Mouse (Mus musculus) heart, embryonic 10.5 days (tissue): ENCODE results near the gene Plvap. TPM values are rescaled to one million over a fixed set of nuclear protein-coding genes. Genes with fewer than 3 reads are reported as not detected.

ENCODE experiments used
- DNase-seq: peaks from one replicate; pipeline ENCODE4 v3.0.0-alpha.2; 2017; ENCODE audit warnings: low spot score
- H3K27ac ChIP-seq: fragments of 300-500 bp; sonication (generic); 2 replicates; pipeline ENCODE4 v1.5.1; 2016; ENCODE audit warnings: mild to moderate bottlenecking
- H3K27me3 ChIP-seq: fragments of 300-500 bp; sonication (generic); 2 replicates; pipeline ENCODE4 v1.6.1; 2016; ENCODE audit warnings: mild to moderate bottlenecking; ENCODE audit not compliant: poor library complexity, insufficient read depth, severe bottlenecking
- H3K36me3 ChIP-seq: fragments of 300-500 bp; sonication (generic); 2 replicates; pipeline ENCODE4 v1.6.1; 2016; ENCODE audit warnings: mild to moderate bottlenecking, moderate library complexity
- H3K4me1 ChIP-seq: fragments of 300-500 bp; sonication (generic); 2 replicates; pipeline ENCODE4 v1.6.1; 2016; ENCODE audit warnings: mild to moderate bottlenecking
- H3K4me3 ChIP-seq: fragments of 300-500 bp; sonication (generic); 2 replicates; pipeline ENCODE4 v1.5.1; 2016; ENCODE audit warnings: mild to moderate bottlenecking, moderate library complexity
- H3K9me3 ChIP-seq: fragments of 300-500 bp; sonication (generic); 2 replicates; pipeline ENCODE4 v1.6.1; 2016; ENCODE audit warnings: mild to moderate bottlenecking, moderate library complexity
- WGBS: fragments of 180-500 bp; shearing (Covaris S2); methylation state at CpG from one replicate; pipeline ENCODE4 v1.1.7; 2016; 5-methylcytosine and 5-hydroxymethylcytosine counted together
- polyA plus RNA-seq: library from polyadenylated mRNA; unstranded; fragments of >200 nt; fragmentation: Nextera tagmentation; extraction: Ambion mirVana; gene quantifications from 2 replicates; pipeline ENCODE4 v1.2.1, GENCODE M21; 2016

Plvap gene
- polyA plus RNA-seq, 1 experiment from 2014 or later: 174 TPM

DNA sequence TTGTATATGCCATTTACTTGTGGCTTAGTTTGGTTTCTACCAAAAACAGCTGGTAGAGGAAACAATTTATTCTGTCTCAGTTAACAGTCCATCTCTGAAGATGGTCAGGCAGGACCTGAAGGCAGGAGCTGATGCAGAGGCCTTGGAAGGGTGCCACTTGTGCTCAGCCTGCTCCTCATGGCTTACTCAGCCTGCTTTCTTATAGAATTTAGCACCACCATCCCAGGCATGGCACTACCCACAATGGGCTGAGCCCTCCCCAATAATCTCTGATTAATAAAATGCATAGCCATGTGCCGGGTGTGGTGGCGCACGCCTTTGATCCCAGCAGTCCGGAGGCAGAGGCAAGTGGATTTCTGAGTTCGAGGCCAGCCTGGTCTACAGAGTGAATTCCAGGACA is 45.4 kb downstream of the Plvap start:
- Histone ChIP-seq H3K4me1 (peaks cover 56% of the 10 kb centered on the region), H3K27me3 (peaks cover 14% of the 10 kb centered on the region), H3K4me3 (no peak overlapping the region), H3K9me3 (no peaks in the 10 kb centered on the region), H3K36me3 (peaks cover 22% of the 10 kb centered on the region), H3K27ac (no peak overlapping the region)
- WGBS: 91% methylated on average over 5 of the region's 5 CpGs
- no peak for DNase-seq

DNA sequence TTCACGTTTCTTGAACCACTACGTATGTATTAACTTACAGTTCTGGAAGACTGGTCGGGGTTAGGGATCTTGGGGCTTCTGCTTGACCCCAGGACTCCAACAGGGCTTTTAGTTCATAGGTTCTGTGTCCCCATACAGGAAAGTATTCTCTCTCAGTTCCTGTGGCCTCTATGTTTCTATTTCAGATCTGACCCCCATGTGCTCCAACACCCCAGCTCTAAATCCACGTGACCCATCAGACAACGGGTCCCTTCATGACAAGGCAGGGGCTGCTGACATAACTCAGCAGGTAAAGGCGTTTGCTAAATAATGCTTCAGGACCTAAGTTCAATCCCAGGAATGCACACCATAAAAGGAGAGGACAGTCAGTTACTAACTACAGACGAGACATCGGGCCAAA is 45.8 kb downstream of the Plvap start:
- WGBS: 76% methylated on average over 8 of the region's 8 CpGs
- Histone ChIP-seq H3K9me3 (no peaks in the 10 kb centered on the region), H3K36me3 (peaks cover 22% of the 10 kb centered on the region), H3K4me3 (peak overlapping the region; percentile 86), H3K27ac (no peak overlapping the region), H3K4me1 (peaks cover 56% of the 10 kb centered on the region), H3K27me3 (peaks cover 19% of the 10 kb centered on the region)
- no peak for DNase-seq

DNA sequence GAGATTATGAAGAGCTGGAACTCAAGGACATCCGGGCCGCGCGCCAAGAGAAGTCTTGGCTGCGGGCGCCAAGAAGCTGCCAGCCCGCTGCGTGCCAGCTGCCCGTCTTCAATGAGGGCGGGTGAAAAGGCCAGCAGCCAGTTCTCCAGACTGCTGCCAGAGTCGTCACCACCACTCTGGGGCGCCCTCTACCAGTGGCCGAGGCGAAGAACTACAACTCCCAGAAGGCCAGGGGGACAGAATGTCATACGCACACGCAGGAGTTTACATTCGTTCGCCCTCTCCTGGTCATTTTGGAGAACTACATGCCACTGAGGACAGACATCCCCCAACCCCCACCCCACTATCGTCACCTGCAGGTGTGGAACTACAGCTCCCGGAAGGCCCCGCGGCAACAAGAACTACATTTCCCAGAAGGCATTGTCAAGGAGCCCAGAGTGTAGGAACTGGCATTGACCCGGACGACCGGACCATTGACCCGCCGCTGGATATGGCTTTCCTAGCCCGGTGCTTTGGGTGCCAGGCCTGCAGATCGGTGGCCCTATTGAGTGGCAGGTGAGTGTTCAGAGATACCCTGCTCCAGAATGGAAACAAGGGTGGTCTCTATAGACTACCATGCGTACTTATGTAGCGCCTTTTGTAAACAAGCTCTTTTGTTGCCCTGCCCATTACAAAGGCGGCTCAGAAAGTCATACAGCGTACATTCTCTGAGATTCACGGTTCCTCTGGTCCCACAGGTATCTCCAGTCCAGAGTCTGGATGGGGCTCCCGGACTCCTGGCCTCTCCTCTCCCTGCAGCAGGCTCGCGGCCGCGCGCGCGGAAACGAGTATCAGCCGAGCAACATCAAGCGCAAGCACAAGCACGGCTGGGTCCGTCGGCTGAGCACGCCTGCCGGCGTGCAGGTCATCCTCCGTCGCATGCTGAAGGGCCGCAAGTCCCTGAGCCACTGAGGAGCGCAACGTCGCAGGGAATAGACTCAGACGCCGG is 46.7 kb downstream of the Plvap start, which contains the start of gene Mrpl34:
TSS of gene Mrpl34 (plus strand) at position 447 of the 988 bp plus-strand sequence.
- H3K27ac ChIP-seq: peak within 1 kb of the TSS; percentile 85
- peaks cover 46% of the 10 kb centered on the region for H3K4me1 ChIP-seq
- H3K4me3 ChIP-seq: peak within 1 kb of the TSS; percentile 86
- no peaks in the 10 kb centered on the region for H3K9me3 ChIP-seq
- peaks cover 21% of the 10 kb centered on the region for H3K36me3 ChIP-seq
- peaks cover 19% of the 10 kb centered on the region for H3K27me3 ChIP-seq
- DNase-seq: peak; percentile 100
- WGBS: under 1% methylated on average over 59 of the region's 59 CpGs

DNA sequence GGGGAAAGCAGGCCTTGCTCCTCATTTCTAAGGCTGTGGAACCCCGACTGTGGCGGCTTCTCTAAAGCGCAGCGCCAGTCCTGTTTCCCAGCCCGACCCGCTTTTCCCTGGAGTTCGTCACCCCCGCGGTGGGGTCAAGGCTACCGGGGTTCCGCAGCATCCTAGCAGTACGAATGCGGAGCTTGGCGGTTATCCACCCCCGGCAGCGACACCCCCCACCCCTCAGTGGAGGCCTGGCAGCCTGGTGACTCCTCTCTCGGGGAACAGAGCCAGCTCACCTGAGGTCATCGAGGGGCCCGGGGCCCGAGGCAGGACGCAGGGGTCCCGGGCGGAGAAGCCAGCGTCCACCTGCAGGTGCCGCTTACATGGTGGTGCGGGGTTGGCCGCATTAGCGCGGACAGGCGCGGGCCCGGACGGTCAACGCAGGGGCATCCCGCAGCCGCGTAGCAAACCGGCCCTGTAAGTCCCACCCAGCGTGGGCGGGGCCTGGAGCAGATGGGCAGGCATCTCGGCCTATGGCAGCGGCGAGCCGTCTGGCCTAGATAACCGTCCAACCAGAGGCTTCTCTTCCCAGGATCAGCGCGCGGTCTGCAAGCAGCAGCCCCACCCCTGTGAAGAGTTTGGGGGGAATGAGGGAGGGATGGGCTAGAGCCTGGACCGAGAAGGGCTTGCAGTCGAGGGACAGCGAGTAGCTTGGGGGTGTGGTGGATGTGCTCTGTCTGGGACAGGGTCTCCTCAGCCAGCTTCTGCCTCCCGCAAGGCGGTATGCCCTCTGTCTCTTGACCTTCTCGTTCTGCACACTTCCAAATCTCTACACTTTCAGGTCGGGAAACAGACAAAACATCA is 48.1 kb downstream of the Plvap start, which contains the start of gene Abhd8:
TSS of gene Abhd8 (minus strand) at position 468 of the 846 bp plus-strand sequence.
- Histone ChIP-seq H3K36me3 (peaks cover 34% of the 10 kb centered on the region), H3K4me1 (peaks cover 41% of the 10 kb centered on the region), H3K4me3 (peak within 1 kb of the TSS; percentile 86), H3K27ac (peak within 1 kb of the TSS; percentile 85), H3K9me3 (no peaks in the 10 kb centered on the region), H3K27me3 (peaks cover 30% of the 10 kb centered on the region)
- WGBS: under 1% methylated on average over 55 of the region's 55 CpGs
- DNase-seq: peak; percentile 98

DNA sequence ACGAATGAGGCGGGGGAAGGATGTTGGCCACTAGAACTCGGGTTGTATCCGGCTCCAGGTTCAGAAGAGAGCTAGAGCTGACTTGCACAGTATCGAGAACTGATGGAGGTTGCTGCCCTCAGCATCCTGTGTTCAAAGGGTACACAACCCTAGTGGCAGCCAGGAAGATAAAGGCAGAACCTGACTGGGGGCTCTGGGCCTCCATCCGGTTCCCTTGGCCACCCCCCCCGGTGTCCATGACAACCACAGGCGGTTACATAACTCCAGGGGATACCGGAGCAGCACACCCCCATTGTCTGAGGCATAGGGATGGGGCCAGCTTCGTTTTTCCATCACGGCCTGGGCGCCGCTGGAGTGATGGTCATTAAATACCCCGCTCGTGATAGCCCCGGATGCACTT is 48.8 kb downstream of the Plvap start:
- H3K36me3 ChIP-seq: peaks cover 40% of the 10 kb centered on the region
- H3K27ac ChIP-seq: peak overlapping the region; percentile 85

DNA sequence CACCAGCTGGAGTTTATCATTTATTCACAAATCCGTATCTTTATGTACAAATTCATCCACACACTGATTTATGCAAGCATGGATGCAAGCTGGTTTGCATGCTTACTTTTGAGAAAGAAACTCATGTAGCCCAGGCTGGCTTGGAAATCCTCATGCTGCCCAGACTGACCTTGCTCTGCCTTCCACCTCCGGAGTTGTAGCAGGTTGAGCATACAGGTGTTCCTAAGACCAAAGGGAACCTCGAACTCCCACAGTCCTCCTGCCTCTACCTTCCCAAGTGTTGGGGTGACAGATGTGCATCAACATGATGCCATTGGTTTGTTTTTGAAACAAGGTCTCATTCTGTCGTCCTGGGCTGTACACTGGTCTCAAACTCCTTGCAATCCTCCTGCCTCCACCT is 49.4 kb downstream of the Plvap start:
- DNase-seq: no peak
- Histone ChIP-seq H3K4me1 (peaks cover 44% of the 10 kb centered on the region), H3K27ac (no peak overlapping the region), H3K36me3 (peaks cover 46% of the 10 kb centered on the region), H3K9me3 (no peaks in the 10 kb centered on the region), H3K4me3 (peak overlapping the region; percentile 86), H3K27me3 (peaks cover 38% of the 10 kb centered on the region)
- WGBS: 70% methylated on average over 4 of the region's 4 CpGs

More for the DNA sequence above, 48.8 kb downstream of the Plvap start:
- no peak for DNase-seq
- peaks cover 33% of the 10 kb centered on the region for H3K27me3 ChIP-seq
- WGBS: 9% methylated on average over 16 of the region's 16 CpGs
- no peaks in the 10 kb centered on the region for H3K9me3 ChIP-seq
- H3K4me3 ChIP-seq: peak overlapping the region; percentile 86
- peaks cover 41% of the 10 kb centered on the region for H3K4me1 ChIP-seq

DNA sequence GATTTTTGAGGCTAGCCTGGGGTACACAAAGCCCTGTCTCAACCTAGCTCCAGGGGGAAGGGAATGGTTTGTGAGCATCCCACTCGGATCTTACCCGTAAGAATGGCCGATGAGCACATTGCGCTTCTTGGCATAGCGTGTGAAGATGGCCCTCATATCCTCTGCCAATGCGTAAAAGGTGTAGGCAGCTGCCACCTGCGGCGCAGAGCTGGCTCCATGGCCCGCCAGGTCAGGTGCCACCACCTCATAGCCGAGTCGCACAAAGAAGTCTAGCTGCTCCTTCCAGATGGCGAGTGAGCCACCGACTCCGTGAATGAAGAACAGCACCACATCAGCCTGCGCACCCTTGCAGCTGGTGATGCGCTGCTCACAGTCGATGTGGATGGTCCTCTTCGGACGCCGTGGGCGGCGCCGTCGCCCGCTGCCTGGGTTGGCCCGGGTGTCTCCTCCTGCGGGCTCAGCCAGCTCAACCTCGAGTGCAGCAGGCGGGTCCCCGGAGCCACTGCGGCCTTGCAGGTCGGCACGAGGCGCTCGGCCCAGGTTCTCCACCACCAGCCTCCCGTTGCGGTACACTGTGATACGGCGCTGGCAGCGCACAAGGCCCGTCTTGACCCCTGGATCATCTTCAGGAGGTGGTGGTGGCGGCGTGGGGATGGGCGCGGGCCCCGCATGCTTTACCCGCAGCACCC is 50.3 kb downstream of the Plvap start:
- peaks cover 49% of the 10 kb centered on the region for H3K4me1 ChIP-seq
- H3K9me3 ChIP-seq: no peaks in the 10 kb centered on the region; the same call in 1 of the 2 replicates
- H3K4me3 ChIP-seq: peak overlapping the region; percentile 30
- H3K36me3 ChIP-seq: peaks cover 48% of the 10 kb centered on the region
- peaks cover 47% of the 10 kb centered on the region for H3K27me3 ChIP-seq
- DNase-seq: no peak
- no peak overlapping the region for H3K27ac ChIP-seq
- WGBS: 59% methylated on average over 47 of the region's 47 CpGs

DNA sequence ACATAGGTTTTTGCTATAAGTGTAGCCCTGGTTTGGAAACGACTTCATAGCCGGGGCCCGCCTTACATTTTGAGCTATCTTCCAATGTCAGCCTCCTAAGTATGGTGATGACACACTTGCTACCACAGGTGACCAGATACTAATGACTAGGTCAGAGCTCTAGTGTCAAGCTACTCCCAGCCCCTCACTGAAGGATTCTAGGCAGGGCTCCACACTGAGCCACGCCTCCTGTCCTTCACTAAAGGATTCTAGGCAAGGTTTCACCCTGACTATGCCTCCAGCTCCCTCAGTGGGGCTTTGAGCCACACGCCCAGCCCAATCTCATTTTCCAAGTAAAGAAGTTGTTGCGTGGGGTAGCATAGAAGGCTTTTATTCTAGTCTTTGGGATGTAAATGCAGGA is 50.8 kb downstream of the Plvap start:
- no peaks in the 10 kb centered on the region; the same call in 1 of the 2 replicates for H3K9me3 ChIP-seq
- H3K27ac ChIP-seq: no peak overlapping the region
- peaks cover 43% of the 10 kb centered on the region for H3K36me3 ChIP-seq
- H3K4me3 ChIP-seq: no peak overlapping the region
- DNase-seq: no peak
- WGBS: 90% methylated on average over 6 of the region's 6 CpGs
- peaks cover 52% of the 10 kb centered on the region for H3K27me3 ChIP-seq
- peaks cover 47% of the 10 kb centered on the region for H3K4me1 ChIP-seq

DNA sequence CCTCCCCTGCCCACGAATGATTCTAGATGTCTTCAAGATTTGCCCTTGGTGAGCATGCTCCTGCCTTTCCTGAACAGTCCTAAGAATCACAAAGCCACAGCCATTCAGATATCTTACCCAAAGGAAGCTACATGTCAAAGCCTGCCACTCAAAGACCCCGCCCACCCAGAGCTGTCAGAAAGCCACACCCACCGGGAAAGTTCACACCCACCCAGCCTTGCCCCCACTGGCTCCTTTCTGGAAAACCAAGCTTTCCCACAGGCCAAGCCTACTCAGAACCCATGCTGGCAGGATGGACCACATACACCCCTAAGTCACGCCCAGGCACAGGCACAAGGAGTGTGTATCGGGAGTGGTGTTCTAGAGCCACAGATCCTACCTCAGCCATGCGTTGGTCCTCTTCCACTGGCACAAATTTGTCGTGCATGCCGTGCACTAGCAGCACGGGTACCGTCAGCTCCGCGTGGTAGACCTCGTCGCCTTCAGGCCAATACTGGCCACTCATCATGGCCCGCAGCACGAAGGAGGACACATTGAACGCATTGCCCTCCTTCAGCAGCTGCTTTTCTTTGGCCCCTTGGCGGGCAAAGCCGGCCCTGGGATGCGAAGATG is 53.8 kb downstream of the Plvap start:
- peaks cover 43% of the 10 kb centered on the region for H3K36me3 ChIP-seq
- peaks cover 23% of the 10 kb centered on the region for H3K4me1 ChIP-seq
- peak; percentile 72 for DNase-seq
- 74% methylated on average over 20 of the region's 20 CpGs for WGBS
- no peak overlapping the region for H3K4me3 ChIP-seq
- H3K27me3 ChIP-seq: peaks cover 61% of the 10 kb centered on the region
- no peaks in the 10 kb centered on the region; the same call in 1 of the 2 replicates for H3K9me3 ChIP-seq
- no peak overlapping the region for H3K27ac ChIP-seq

DNA sequence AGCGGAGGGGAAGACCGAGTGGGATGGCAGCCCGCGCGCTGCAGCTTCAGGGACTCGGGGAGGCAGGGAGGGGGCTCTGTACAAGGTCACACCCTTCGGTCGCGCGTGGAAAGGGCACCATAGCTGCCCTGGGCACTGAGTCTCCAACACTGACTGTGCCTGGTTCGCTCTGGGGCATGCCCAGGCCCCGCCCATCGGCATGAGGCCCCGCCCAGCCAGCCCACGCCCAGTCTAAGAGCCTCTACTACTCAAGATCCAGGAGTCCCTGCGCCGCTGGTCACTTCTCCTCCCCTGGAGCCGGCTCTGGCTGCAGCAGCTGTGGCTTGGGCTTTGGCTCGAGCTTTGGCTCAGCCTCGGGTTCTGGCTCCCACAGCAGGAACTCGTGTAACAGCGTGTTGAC is 54.6 kb downstream of the Plvap start:
- peak; percentile 77 for DNase-seq
- Histone ChIP-seq H3K4me3 (0 out of 2 replicates have a peak overlapping the region, but pooled peaks have one; percentile 28), H3K27ac (no peak overlapping the region), H3K27me3 (peaks cover 62% of the 10 kb centered on the region), H3K4me1 (peaks cover 16% of the 10 kb centered on the region), H3K9me3 (no peaks in the 10 kb centered on the region; the same call in 1 of the 2 replicates), H3K36me3 (peaks cover 43% of the 10 kb centered on the region)
- WGBS: 29% methylated on average over 22 of the region's 22 CpGs

DNA sequence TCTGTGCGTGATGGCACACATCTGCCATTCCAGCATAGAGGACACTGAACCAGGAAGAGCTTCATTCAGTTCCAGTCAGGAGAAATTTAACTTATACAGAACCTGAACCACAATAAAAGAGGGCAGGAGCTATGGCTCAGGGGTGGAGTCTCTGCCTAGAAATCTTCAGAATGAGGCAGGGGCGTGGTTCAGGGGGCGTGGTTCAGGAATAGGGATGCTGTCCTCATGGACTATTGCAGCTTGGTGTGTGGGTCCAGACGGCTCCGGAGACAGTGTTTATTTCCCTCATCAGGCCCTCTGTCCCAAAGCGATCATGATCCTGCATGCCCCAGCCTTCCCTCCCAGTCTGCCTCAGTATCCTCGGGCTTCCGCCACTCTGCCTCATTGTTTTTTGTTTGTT is 56.9 kb downstream of the Plvap start:
- Histone ChIP-seq H3K4me3 (no peak overlapping the region), H3K36me3 (peaks cover 29% of the 10 kb centered on the region), H3K27me3 (peaks cover 52% of the 10 kb centered on the region; the same call in 1 of the 2 replicates), H3K9me3 (no peaks in the 10 kb centered on the region; the same call in 1 of the 2 replicates), H3K27ac (no peak overlapping the region), H3K4me1 (peaks cover 8% of the 10 kb centered on the region)
- WGBS: 75% methylated on average over 8 of the region's 8 CpGs
- DNase-seq: no peak

DNA sequence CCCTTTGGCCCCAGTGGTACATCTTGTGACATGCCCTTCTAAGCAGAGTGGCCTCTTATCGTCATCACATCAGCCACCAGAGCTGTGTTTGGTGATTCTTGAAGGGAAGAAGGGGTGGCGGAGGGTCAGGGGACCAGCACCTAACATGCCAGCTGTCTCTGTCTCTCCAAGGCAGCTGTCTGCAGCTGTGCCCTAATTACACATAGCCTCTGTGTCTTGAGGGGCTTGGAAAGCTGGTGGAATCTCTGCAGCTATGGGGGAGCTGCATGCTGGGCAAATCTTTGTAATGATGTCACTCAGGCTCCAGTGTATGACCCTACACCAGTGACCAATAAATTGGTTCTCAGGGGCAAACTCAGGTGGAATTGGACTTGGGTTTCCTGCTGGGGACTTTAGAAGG is 58.9 kb downstream of the Plvap start:
- Histone ChIP-seq H3K27ac (no peak overlapping the region), H3K4me1 (peaks cover 8% of the 10 kb centered on the region), H3K4me3 (no peak overlapping the region), H3K9me3 (no peaks in the 10 kb centered on the region; the same call in 1 of the 2 replicates), H3K27me3 (peaks cover 38% of the 10 kb centered on the region; the same call in 1 of the 2 replicates), H3K36me3 (peaks cover 11% of the 10 kb centered on the region)
- no peak for DNase-seq
- WGBS: 70% methylated on average over 2 of the region's 2 CpGs
